Mouse (Mus musculus): ENCODE measurements around the gene Rag1. TPM values are rescaled to one million over a fixed set of nuclear protein-coding genes. Genes with fewer than 3 reads are reported as not detected.

Rag1 gene
- total and polyA plus RNA-seq, 3 experiments: under 0.01 TPM; not detected in 2

GRCm38 (mm10) chr2:101639840-101640350 lies 9.4 kb downstream of the Rag1 start:
- Histone ChIP-seq H3K27me3 (ENCODE audit: control insufficient read depth in 1 of 2, insufficient read depth in 2 of 2, low read length in 2 of 2) (peaks cover 1 to 2% of the 10 kb centered on the region in 2 experiments; a peak in 3 of 4 replicates), H3K79me2 (ENCODE audit: control insufficient read depth, insufficient read depth, low read length, poor library complexity) (no peaks in the 10 kb centered on the region), H3K27ac (ENCODE audit: control insufficient read depth, low read depth, low read length) (no peak overlapping the region), H3K9ac (ENCODE audit: control insufficient read depth, low read depth, low read length, poor library complexity, severe bottlenecking) (no peak overlapping the region), H3K9me3 (replicated peaks; ENCODE audit: insufficient read depth, low read length) (no peaks in the 10 kb centered on the region), H3K4me3 (ENCODE audit: control insufficient read depth in 1 of 2, insufficient read depth in 1 of 2, low read depth in 2 of 2, low read length in 2 of 2) (no peak overlapping the region), H3K4me1 (ENCODE audit: control insufficient read depth in 1 of 2, insufficient read depth in 2 of 2, low read length in 2 of 2) (no peaks in the 10 kb centered on the region), H3K36me3 (ENCODE audit: control insufficient read depth in 1 of 2, insufficient read depth in 2 of 2, low read length in 2 of 2) (no peaks in the 10 kb centered on the region)
- TF ChIP-seq UBTF (IDR thresholded peaks at IDR 0.05; ENCODE audit: borderline replicate concordance, insufficient read depth, low read depth, low read length): no peak
- TF ChIP-seq GATA1 (IDR thresholded peaks at IDR 0.05; ENCODE audit: low read depth, low read length): no peak
- TF ChIP-seq MAX (IDR thresholded peaks at IDR 0.05; ENCODE audit: low read length): no peak
- no peak for TF ChIP-seq HCFC1 (IDR thresholded peaks at IDR 0.05; ENCODE audit: low read depth, low read length)
- TF ChIP-seq USF2 (IDR thresholded peaks at IDR 0.05; ENCODE audit: borderline replicate concordance in 1 of 2, insufficient read depth in 1 of 2, low read depth in 1 of 2, low read length in 2 of 2): no peak
- no peak for DNase-seq (ENCODE audit: low read depth, low spot score)

GRCm38 (mm10) chr2:101638979-101639839 lies 10.1 kb downstream of the Rag1 start:
- TF ChIP-seq SMC3 (IDR thresholded peaks at IDR 0.05; ENCODE audit: low read depth, low read length): no peak
- TF ChIP-seq MAFK (IDR thresholded peaks at IDR 0.05; ENCODE audit: borderline replicate concordance, low read depth, low read length): no peak
- no peak for TF ChIP-seq POLR2A (IDR thresholded peaks at IDR 0.05; ENCODE audit: control insufficient read depth in 1 of 2, insufficient read depth in 1 of 2, low read depth in 1 of 2, low read length in 2 of 2, poor library complexity in 1 of 2)
- TF ChIP-seq MAX (IDR thresholded peaks at IDR 0.05; ENCODE audit: low read length): no peak
- TF ChIP-seq ZMIZ1 (IDR thresholded peaks at IDR 0.05; ENCODE audit: low read depth, low read length): no peak
- TF ChIP-seq CTCF (IDR thresholded peaks at IDR 0.05 in 2 of 3, conservative IDR thresholded peaks at IDR 0.05 in 1 of 3; ENCODE audit: control insufficient read depth in 1 of 3, insufficient read depth in 1 of 3, low read depth in 2 of 3, low read length in 3 of 3, poor library complexity in 1 of 3, severe bottlenecking in 1 of 3): no peak
- Histone ChIP-seq H3K79me2 (ENCODE audit: control insufficient read depth, insufficient read depth, low read length, poor library complexity) (no peaks in the 10 kb centered on the region), H3K36me3 (ENCODE audit: control insufficient read depth in 1 of 2, insufficient read depth in 2 of 2, low read length in 2 of 2) (no peaks in the 10 kb centered on the region), H3K27ac (ENCODE audit: control insufficient read depth, low read depth, low read length) (no peak overlapping the region), H3K4me3 (ENCODE audit: control insufficient read depth in 1 of 2, insufficient read depth in 1 of 2, low read depth in 2 of 2, low read length in 2 of 2) (no peak overlapping the region), H3K9me3 (replicated peaks; ENCODE audit: insufficient read depth, low read length) (no peaks in the 10 kb centered on the region), H3K27me3 (ENCODE audit: control insufficient read depth in 1 of 2, insufficient read depth in 2 of 2, low read length in 2 of 2) (peaks cover 1 to 2% of the 10 kb centered on the region in 2 experiments; a peak in 3 of 4 replicates), H3K9ac (ENCODE audit: control insufficient read depth, low read depth, low read length, poor library complexity, severe bottlenecking) (no peak overlapping the region), H3K4me1 (ENCODE audit: control insufficient read depth in 1 of 2, insufficient read depth in 2 of 2, low read length in 2 of 2) (no peaks in the 10 kb centered on the region)
- DNase-seq (ENCODE audit: low read depth, low spot score): no peak
